Mouse (Mus musculus) embryonic facial prominence, embryonic 12.5 days (tissue): Measurements from ENCODE around the gene Tspear. TPM values are rescaled to one million over a fixed set of nuclear protein-coding genes. Genes with fewer than 3 reads are reported as not detected.
"Not testable (repeated sequence)": the region's sequence is repeated elsewhere in the genome, so short reads cannot be mapped to it uniquely, and the experiment has no call there.

Experiments used
- ATAC-seq: fragments of 200-750 bp; cut with Nextera tagmentation; 2 replicates; pipeline ENCODE4 v1.8.0; 2017; ENCODE audit not compliant: insufficient number of reproducible peaks, insufficient read depth, low FRiP score, low TSS enrichment
- H3K27ac ChIP-seq: fragments of 300-500 bp; sonication (generic); 2 replicates; pipeline ENCODE4 v1.5.1; 2016; ENCODE audit warnings: mild to moderate bottlenecking
- H3K27me3 ChIP-seq: fragments of 300-500 bp; sonication (generic); 2 replicates; pipeline ENCODE4 v1.6.1; 2016; ENCODE audit warnings: mild to moderate bottlenecking, moderate library complexity
- H3K36me3 ChIP-seq: fragments of 300-500 bp; sonication (generic); 2 replicates; pipeline ENCODE4 v1.6.1; 2016; ENCODE audit warnings: mild to moderate bottlenecking
- H3K4me1 ChIP-seq: fragments of 300-500 bp; sonication (generic); 2 replicates; pipeline ENCODE4 v1.6.1; 2016
- H3K4me2 ChIP-seq: fragments of 300-500 bp; sonication (generic); replicated peaks from 2 replicates; pipeline ENCODE4 v1.6.1; 2016; ENCODE audit warnings: mild to moderate bottlenecking, moderate library complexity
- H3K4me3 ChIP-seq: fragments of 300-500 bp; sonication (generic); 2 replicates; pipeline ENCODE4 v1.5.1; 2016; ENCODE audit warnings: mild to moderate bottlenecking
- H3K9ac ChIP-seq: fragments of 300-500 bp; sonication (generic); 2 replicates; pipeline ENCODE4 v1.6.1; 2016; ENCODE audit warnings: mild to moderate bottlenecking, moderate library complexity
- H3K9me3 ChIP-seq: fragments of 300-500 bp; sonication (generic); 2 replicates; pipeline ENCODE4 v1.6.1; 2016; ENCODE audit warnings: mild to moderate bottlenecking, moderate library complexity
- WGBS: fragments of 180-500 bp; shearing (Covaris S2); methylation state at CpG from one replicate; pipeline ENCODE4 v1.1.7; 2016; 5-methylcytosine and 5-hydroxymethylcytosine counted together
- polyA plus RNA-seq: library from polyadenylated mRNA; unstranded; fragments of >200 nt; fragmentation: Nextera tagmentation; extraction: Ambion mirVana; gene quantifications from 2 replicates; pipeline ENCODE4 v1.2.1, GENCODE M21; 2016

Tspear gene
- polyA plus RNA-seq, 1 experiment from 2014 or later, result 0.69 TPM

GRCm38 (mm10) chr10:77752312-77752711 is 65.9 kb downstream of the Tspear start:
- not testable (repeated sequence) for H3K4me2 ChIP-seq, ATAC-seq, H3K27me3 ChIP-seq, H3K4me3 ChIP-seq, H3K9me3 ChIP-seq, H3K27ac ChIP-seq, H3K36me3 ChIP-seq, H3K4me1 ChIP-seq, H3K9ac ChIP-seq
- WGBS, result 56% methylated on average over 3 of the region's 3 CpGs

GRCm38 (mm10) chr10:77753448-77753847 is 67.1 kb downstream of the Tspear start:
- Histone ChIP-seq H3K36me3 (no peaks in the 10 kb centered on the region), H3K27me3 (no peaks in the 10 kb centered on the region), H3K9me3 (no peaks in the 10 kb centered on the region), H3K4me1 (no peaks in the 10 kb centered on the region), H3K27ac (no peak overlapping the region), H3K4me3 (no peak overlapping the region), H3K9ac (no peak overlapping the region), H3K4me2 (no peak overlapping the region)
- no peak for ATAC-seq

- not testable (repeated sequence) for ATAC-seq
- WGBS, result 40% methylated on average over 1 of the region's 1 CpGs
These were observed 73.2 kb downstream of the Tspear start, which contains the start of gene Gm3233 for GRCm38 (mm10) chr10:77759582-77759981. Gene Gm3233 (minus strand): TSS chr10:77759682.

GRCm38 (mm10) chr10:77769727-77770126 is 83.4 kb downstream of the Tspear start:
- Histone ChIP-seq H3K9me3 (no peaks in the 10 kb centered on the region), H3K27me3 (no peaks in the 10 kb centered on the region), H3K36me3 (no peaks in the 10 kb centered on the region), H3K4me3 (no peak overlapping the region), H3K9ac (no peak overlapping the region), H3K4me1 (no peaks in the 10 kb centered on the region), H3K27ac (no peak overlapping the region), H3K4me2 (no peak overlapping the region)
- no peak for ATAC-seq
- WGBS, result 57% methylated on average over 1 of the region's 1 CpGs

More at GRCm38 (mm10) chr10:77759582-77759981, 73.2 kb downstream of the Tspear start, which contains the start of gene Gm3233:
- H3K9ac ChIP-seq, H3K36me3 ChIP-seq, H3K27ac ChIP-seq, H3K27me3 ChIP-seq, H3K4me3 ChIP-seq, H3K4me1 ChIP-seq, H3K4me2 ChIP-seq, H3K9me3 ChIP-seq: not testable (repeated sequence)

- not testable (repeated sequence) for H3K9me3 ChIP-seq, ATAC-seq, H3K4me2 ChIP-seq, H3K9ac ChIP-seq, H3K27me3 ChIP-seq, H3K4me1 ChIP-seq, H3K27ac ChIP-seq, H3K4me3 ChIP-seq, H3K36me3 ChIP-seq
- WGBS, result 67% methylated on average over 1 of the region's 1 CpGs
These were observed 84.9 kb downstream of the Tspear start, which contains the start of gene Gm3238 for GRCm38 (mm10) chr10:77771225-77771624. Gene Gm3238 (minus strand): TSS chr10:77771325.

GRCm38 (mm10) chr10:77772142-77772541 is 85.8 kb downstream of the Tspear start:
- H3K9ac ChIP-seq, H3K4me3 ChIP-seq, H3K36me3 ChIP-seq, H3K27ac ChIP-seq, H3K4me2 ChIP-seq, H3K4me1 ChIP-seq, ATAC-seq, H3K27me3 ChIP-seq, H3K9me3 ChIP-seq: not testable (repeated sequence)
- WGBS, result 100% methylated on average over 2 of the region's 3 CpGs

- not testable (repeated sequence) for H3K4me3 ChIP-seq, H3K4me2 ChIP-seq, H3K27me3 ChIP-seq, H3K9me3 ChIP-seq, H3K36me3 ChIP-seq, H3K4me1 ChIP-seq, H3K9ac ChIP-seq, ATAC-seq, H3K27ac ChIP-seq
- 67% methylated on average over 1 of the region's 1 CpGs for WGBS
These were observed 90.5 kb downstream of the Tspear start, which contains the start of gene Gm7138 for GRCm38 (mm10) chr10:77776844-77777243. Gene Gm7138 (minus strand): TSS chr10:77776944.

- H3K4me1 ChIP-seq, H3K27ac ChIP-seq, H3K27me3 ChIP-seq, H3K9ac ChIP-seq, H3K4me3 ChIP-seq, H3K4me2 ChIP-seq, H3K36me3 ChIP-seq, ATAC-seq, H3K9me3 ChIP-seq: not testable (repeated sequence)
- 43% methylated on average over 1 of the region's 1 CpGs for WGBS
These were observed 96.1 kb downstream of the Tspear start, which contains the start of gene Gm3250 for GRCm38 (mm10) chr10:77782442-77782841. Gene Gm3250 (minus strand): TSS chr10:77782542.

- H3K27ac ChIP-seq, H3K27me3 ChIP-seq, ATAC-seq, H3K4me2 ChIP-seq, H3K4me3 ChIP-seq, H3K36me3 ChIP-seq, H3K9ac ChIP-seq, H3K9me3 ChIP-seq, H3K4me1 ChIP-seq: not testable (repeated sequence)
- WGBS, result 94% methylated on average over 3 of the region's 3 CpGs
These were observed 97.0 kb downstream of the Tspear start for GRCm38 (mm10) chr10:77783396-77783795.

- WGBS, result 40% methylated on average over 1 of the region's 1 CpGs
- not testable (repeated sequence) for H3K27ac ChIP-seq, H3K9ac ChIP-seq, H3K4me3 ChIP-seq, H3K9me3 ChIP-seq, H3K4me2 ChIP-seq, H3K36me3 ChIP-seq, H3K27me3 ChIP-seq, H3K4me1 ChIP-seq, ATAC-seq
These were observed 101.5 kb downstream of the Tspear start, which contains the start of gene Gm7137 for GRCm38 (mm10) chr10:77787876-77788275. Gene Gm7137 (minus strand): TSS chr10:77788200.

GRCm38 (mm10) chr10:77788621-77789020 is 102.3 kb downstream of the Tspear start:
- Histone ChIP-seq H3K36me3 (no peaks in the 10 kb centered on the region), H3K4me3 (no peak overlapping the region), H3K9me3 (no peaks in the 10 kb centered on the region), H3K9ac (no peak overlapping the region), H3K27me3 (no peaks in the 10 kb centered on the region), H3K27ac (no peak overlapping the region), H3K4me2 (no peak overlapping the region), H3K4me1 (no peaks in the 10 kb centered on the region)
- 83% methylated on average over 2 of the region's 2 CpGs for WGBS
- ATAC-seq, result no peak

GRCm38 (mm10) chr10:77794976-77795375 is 108.6 kb downstream of the Tspear start, which contains the start of gene Gm9639:
Gene Gm9639 (minus strand): TSS chr10:77795076.
- Histone ChIP-seq H3K4me3 (no peak within 1 kb of the TSS), H3K4me2 (no peak within 1 kb of the TSS), H3K36me3 (no peaks in the 10 kb centered on the region), H3K9ac (no peak within 1 kb of the TSS), H3K27me3 (no peaks in the 10 kb centered on the region), H3K4me1 (no peaks in the 10 kb centered on the region; the same call in 1 of the 2 replicates), H3K9me3 (no peaks in the 10 kb centered on the region), H3K27ac (no peak within 1 kb of the TSS)
- 44% methylated on average over 2 of the region's 2 CpGs for WGBS
- no peak for ATAC-seq
